Mouse (Mus musculus) limb, embryonic 14.5 days (tissue): Measurements from ENCODE around the gene Uox. TPM values are rescaled to one million over a fixed set of nuclear protein-coding genes. Genes with fewer than 3 reads are reported as not detected.

Experiments
- ATAC-seq: fragments of 200-750 bp; cut with Nextera tagmentation; 2 replicates; pipeline ENCODE4 v1.8.0; 2017; ENCODE audit warnings: low read depth, moderate number of reproducible peaks, moderate TSS enrichment; ENCODE audit not compliant: low FRiP score
- DNase-seq: peaks from one replicate; pipeline ENCODE4 v3.0.0-alpha.2; 2015; ENCODE audit warnings: low spot score
- H3K27ac ChIP-seq: fragments of 300-500 bp; sonication (generic); replicated peaks from 2 replicates; pipeline ENCODE4 v1.5.1; 2014; ENCODE audit warnings: low read depth, mild to moderate bottlenecking, low read length, moderate library complexity, mixed read lengths
- H3K27me3 ChIP-seq: fragments of 300-500 bp; sonication (generic); 2 replicates; pipeline ENCODE4 v1.6.1; 2014; ENCODE audit warnings: low read length, mixed read lengths; ENCODE audit not compliant: control insufficient read depth, insufficient read depth
- H3K36me3 ChIP-seq: fragments of 300-500 bp; sonication (generic); 2 replicates; pipeline ENCODE4 v1.6.1; 2014; ENCODE audit warnings: mild to moderate bottlenecking, low read length, moderate library complexity, mixed read lengths; ENCODE audit not compliant: control insufficient read depth, insufficient read depth
- H3K4me1 ChIP-seq: fragments of 300-500 bp; sonication (generic); 2 replicates; pipeline ENCODE4 v1.6.1; 2014; ENCODE audit warnings: antibody characterized with exemption, low read length, mixed read lengths; ENCODE audit not compliant: control insufficient read depth, insufficient read depth
- H3K4me2 ChIP-seq: fragments of 300-500 bp; sonication (generic); replicated peaks from 2 replicates; pipeline ENCODE4 v1.6.1; 2014; ENCODE audit warnings: low read depth, mild to moderate bottlenecking, low read length, moderate library complexity; ENCODE audit not compliant: severe bottlenecking
- H3K4me3 ChIP-seq: fragments of 300-500 bp; sonication (generic); replicated peaks from 2 replicates; pipeline ENCODE4 v1.5.1; 2014; ENCODE audit warnings: low read length
- H3K9ac ChIP-seq: fragments of 300-500 bp; sonication (generic); 2 replicates; pipeline ENCODE4 v1.6.1; 2014; ENCODE audit warnings: mild to moderate bottlenecking, low read depth, low read length, moderate library complexity; ENCODE audit not compliant: severe bottlenecking
- H3K9me3 ChIP-seq: fragments of 300-500 bp; sonication (generic); 2 replicates; pipeline ENCODE4 v1.6.1; 2016; ENCODE audit warnings: low read length; ENCODE audit not compliant: control insufficient read depth
- POLR2A ChIP-seq: fragments of 200-500 bp; IDR thresholded peaks from 2 replicates; pipeline ENCODE4 v1.8.0; 2012; ENCODE audit warnings: inconsistent platforms, mild to moderate bottlenecking, moderate library complexity, borderline replicate concordance; ENCODE audit not compliant: insufficient read depth, insufficient read length; ENCODE audit errors: extremely low read depth
- WGBS: fragments of 180-500 bp; shearing (Covaris S2); extraction: QIAGEN DNeasy Blood & Tissue Kit; methylation state at CpG from one replicate; pipeline ENCODE4 v1.1.7; 2014; 5-methylcytosine and 5-hydroxymethylcytosine counted together
- polyA plus RNA-seq, 2 experiments: library from polyadenylated mRNA; depleted of rRNA in 1 of 2; stranded (reverse) in 1 of 2; unstranded in 1 of 2; fragments of >200 nt; fragmentation: Nextera tagmentation in 1 of 2; extraction: Ambion mirVana in 1 of 2; gene quantifications; 2 replicates each; pipeline versions ENCODE4 v1.2.1 to v1.2.3; 2012 to 2014

Gene Uox
- polyA plus RNA-seq, 2 experiments = 0.19 to 0.66 TPM

GRCm38 (mm10) chr3:146620555-146621249 is 50.5 kb downstream of the Uox start:
- DNase-seq (no peak), ATAC-seq (no peak)
- TF ChIP-seq POLR2A = no peak
- no peaks in the 10 kb centered on the region for H3K27me3 ChIP-seq
- no peak overlapping the region for H3K9ac ChIP-seq
- WGBS = 86% methylated on average over 14 of the region's 14 CpGs
- H3K36me3 ChIP-seq = no peaks in the 10 kb centered on the region
- no peak overlapping the region for H3K4me2 ChIP-seq
- no peaks in the 10 kb centered on the region for H3K9me3 ChIP-seq
- H3K4me3 ChIP-seq = no peak overlapping the region
- H3K4me1 ChIP-seq = no peaks in the 10 kb centered on the region
- H3K27ac ChIP-seq = no peak overlapping the region

DNA sequence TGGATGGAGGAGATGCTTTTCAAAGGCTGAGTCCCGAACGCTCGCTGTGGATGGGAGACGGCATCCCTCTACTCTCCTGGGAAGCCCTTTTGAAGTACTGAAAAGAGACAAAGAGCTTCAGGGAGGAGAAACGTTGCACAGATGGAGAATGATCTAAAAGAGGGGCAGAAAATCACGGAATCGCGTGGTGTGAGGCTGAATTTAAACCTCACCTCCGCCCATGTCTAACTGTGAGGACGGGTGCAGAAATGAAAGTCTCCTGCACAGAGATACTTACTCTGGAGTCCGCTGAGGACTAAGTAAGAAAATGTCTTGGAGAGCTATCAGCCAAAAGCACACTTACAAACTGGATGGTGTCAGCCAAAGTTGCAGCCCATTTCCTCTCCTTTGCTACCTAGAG is 51.7 kb downstream of the Uox start:
- H3K4me3 ChIP-seq = no peak overlapping the region
- no peaks in the 10 kb centered on the region for H3K27me3 ChIP-seq
- no peak overlapping the region for H3K27ac ChIP-seq
- no peak for DNase-seq
- H3K36me3 ChIP-seq = no peaks in the 10 kb centered on the region
- WGBS = 86% methylated on average over 11 of the region's 11 CpGs
- H3K9me3 ChIP-seq = no peaks in the 10 kb centered on the region
- no peak overlapping the region for H3K9ac ChIP-seq
- TF ChIP-seq POLR2A = no peak
- no peaks in the 10 kb centered on the region for H3K4me1 ChIP-seq
- H3K4me2 ChIP-seq = no peak overlapping the region
- no peak for ATAC-seq

DNA sequence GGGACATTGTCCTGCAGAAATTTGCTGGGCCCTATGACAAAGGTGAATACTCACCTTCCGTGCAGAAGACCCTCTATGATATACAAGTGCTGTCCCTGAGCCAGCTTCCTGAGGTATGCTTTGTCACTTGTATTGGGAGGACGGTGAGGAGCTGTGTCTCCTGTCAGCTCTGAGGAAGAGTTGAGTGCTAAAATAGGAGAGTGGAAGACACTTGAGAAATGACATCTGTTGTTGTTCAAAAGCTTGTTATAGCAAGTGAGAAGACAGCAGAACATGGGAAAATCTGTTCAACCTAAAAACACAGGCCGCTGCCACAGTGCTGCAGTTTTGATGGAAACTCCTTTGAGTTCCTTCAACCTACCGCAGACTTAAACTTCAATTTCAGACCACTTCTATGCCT is 55.5 kb downstream of the Uox start:
- DNase-seq (no peak), ATAC-seq (no peak)
- TF ChIP-seq POLR2A = no peak
- WGBS = 94% methylated on average over 4 of the region's 4 CpGs
- Histone ChIP-seq H3K27me3 (no peaks in the 10 kb centered on the region), H3K4me1 (no peaks in the 10 kb centered on the region), H3K9ac (no peak overlapping the region), H3K9me3 (no peaks in the 10 kb centered on the region), H3K4me3 (no peak overlapping the region), H3K4me2 (no peak overlapping the region), H3K36me3 (no peaks in the 10 kb centered on the region), H3K27ac (no peak overlapping the region)

DNA sequence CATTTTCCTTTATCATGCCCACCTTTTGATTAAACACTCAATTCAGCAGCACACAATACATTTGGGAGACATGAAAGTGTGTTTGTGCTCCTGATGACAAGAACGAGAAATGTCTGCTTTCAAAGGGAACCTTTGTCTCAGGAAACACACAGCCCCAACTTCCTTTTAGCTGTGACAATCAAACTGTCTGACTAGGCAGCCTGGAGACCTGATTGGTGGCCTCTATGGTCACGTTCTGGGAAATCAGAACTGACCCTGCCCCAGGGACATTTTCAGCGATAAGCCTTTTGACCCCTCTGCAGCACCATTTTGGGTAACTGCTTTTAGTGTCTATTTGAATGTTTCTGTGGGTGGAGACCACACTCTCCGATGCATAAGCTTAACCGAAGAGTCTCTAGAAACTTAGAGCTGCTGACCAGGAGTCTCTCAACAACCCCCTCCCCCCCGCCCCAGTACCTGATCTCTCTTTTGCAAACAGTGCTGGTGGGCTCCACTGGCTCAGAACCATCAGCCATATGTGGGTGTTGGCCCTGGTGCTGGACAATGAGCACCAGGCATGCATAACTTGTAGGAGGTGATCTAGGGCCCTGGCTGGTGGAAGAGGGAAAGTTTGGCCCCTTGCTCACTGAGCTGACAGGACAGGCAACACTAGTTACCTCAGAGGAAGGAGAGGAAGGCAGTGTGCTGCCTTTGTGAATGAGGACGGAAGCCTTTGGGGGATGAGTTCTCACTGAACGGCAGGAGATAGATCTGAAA is 58.2 kb downstream of the Uox start:
- no peaks in the 10 kb centered on the region for H3K4me1 ChIP-seq
- H3K9ac ChIP-seq = no peak overlapping the region
- no peaks in the 10 kb centered on the region for H3K9me3 ChIP-seq
- 82% methylated on average over 8 of the region's 8 CpGs for WGBS
- no peak for ATAC-seq
- H3K27me3 ChIP-seq = no peaks in the 10 kb centered on the region
- H3K4me2 ChIP-seq = no peak overlapping the region
- DNase-seq = no peak
- H3K27ac ChIP-seq = no peak overlapping the region
- no peak overlapping the region for H3K4me3 ChIP-seq
- H3K36me3 ChIP-seq = no peaks in the 10 kb centered on the region
- no peak for TF ChIP-seq POLR2A

DNA sequence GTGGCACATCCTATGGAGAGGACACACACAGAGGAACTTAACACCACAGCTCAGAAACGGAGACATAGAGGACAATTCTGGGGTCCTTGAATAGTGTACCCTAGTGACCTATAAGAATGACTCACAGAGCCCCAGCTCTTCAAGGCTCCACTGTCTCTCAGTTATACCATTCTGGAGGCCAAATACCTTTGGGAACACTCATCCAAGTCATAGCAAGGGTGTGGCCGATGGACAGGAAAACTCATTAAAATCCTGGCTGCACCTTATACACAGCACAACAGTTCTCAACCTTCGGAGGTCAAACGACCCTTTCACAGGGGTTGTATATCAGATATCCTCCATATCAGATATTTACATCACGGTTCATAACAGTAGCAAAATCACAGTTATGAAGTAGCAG is 62.3 kb downstream of the Uox start:
- ATAC-seq (no peak), DNase-seq (no peak)
- Histone ChIP-seq H3K27ac (no peak overlapping the region), H3K27me3 (no peaks in the 10 kb centered on the region), H3K4me3 (no peak overlapping the region), H3K9ac (no peak overlapping the region), H3K4me1 (no peaks in the 10 kb centered on the region), H3K36me3 (no peaks in the 10 kb centered on the region), H3K9me3 (no peaks in the 10 kb centered on the region), H3K4me2 (no peak overlapping the region)
- 85% methylated on average over 5 of the region's 5 CpGs for WGBS
- no peak for TF ChIP-seq POLR2A
